Mouse (Mus musculus) liver, embryonic 11.5 days (tissue): ENCODE data around the gene Tpm3. TPM values are rescaled to one million over a fixed set of nuclear protein-coding genes. Genes with fewer than 3 reads are reported as not detected.

Experiments
- ATAC-seq: fragments of 200-750 bp; cut with Nextera tagmentation; replicated peaks from 2 replicates; pipeline ENCODE4 v1.8.0; 2017; ENCODE audit warnings: moderate number of reproducible peaks, mild to moderate bottlenecking, moderate TSS enrichment, moderate library complexity; ENCODE audit not compliant: low FRiP score
- DNase-seq: peaks from one replicate; pipeline ENCODE4 v3.0.0-alpha.2; 2017; ENCODE audit warnings: low spot score
- H3K27ac ChIP-seq: fragments of 300-500 bp; sonication (generic); 2 replicates; pipeline ENCODE4 v1.5.1; 2014; ENCODE audit warnings: mild to moderate bottlenecking, low read depth, low read length, control low read depth
- H3K27me3 ChIP-seq: fragments of 300-500 bp; sonication (generic); replicated peaks from 2 replicates; pipeline ENCODE4 v1.6.1; 2014; ENCODE audit warnings: low read length, mixed read lengths; ENCODE audit not compliant: control insufficient read depth, insufficient read depth
- H3K36me3 ChIP-seq: fragments of 300-500 bp; sonication (generic); 2 replicates; pipeline ENCODE4 v1.6.1; 2014; ENCODE audit warnings: mild to moderate bottlenecking, low read length, moderate library complexity, mixed read lengths; ENCODE audit not compliant: control insufficient read depth, insufficient read depth
- H3K4me1 ChIP-seq: fragments of 300-500 bp; sonication (generic); replicated peaks from 2 replicates; pipeline ENCODE4 v1.6.1; 2014; ENCODE audit warnings: low read length, mixed read lengths; ENCODE audit not compliant: control insufficient read depth, insufficient read depth
- H3K4me2 ChIP-seq: fragments of 300-500 bp; sonication (generic); 2 replicates; pipeline ENCODE4 v1.6.1; 2014; ENCODE audit warnings: mild to moderate bottlenecking, control low read depth, moderate library complexity
- H3K4me3 ChIP-seq: fragments of 300-500 bp; sonication (generic); 2 replicates; pipeline ENCODE4 v1.5.1; 2014; ENCODE audit warnings: low read depth, low read length, control low read depth
- H3K9ac ChIP-seq: fragments of 300-500 bp; sonication (generic); 2 replicates; pipeline ENCODE4 v1.6.1; 2014; ENCODE audit warnings: low read depth, low read length, control low read depth
- H3K9me3 ChIP-seq: fragments of 300-500 bp; sonication (generic); 2 replicates; pipeline ENCODE4 v1.6.1; 2016; ENCODE audit warnings: low read length, inconsistent platforms, mixed read lengths; ENCODE audit not compliant: control insufficient read depth
- WGBS: fragments of 180-500 bp; shearing (Covaris S2); extraction: QIAGEN DNeasy Blood & Tissue Kit; methylation state at CpG from one replicate; pipeline ENCODE4 v1.1.7; 2014; 5-methylcytosine and 5-hydroxymethylcytosine counted together
- microRNA counts: library from miRNA; unstranded; fragments of <30 nt; microRNA quantifications from one replicate; lab custom pipeline; 2015
- microRNA-seq: library from miRNA; unstranded; fragments of <30 nt; microRNA quantifications from one replicate; pipeline ENCODE4, GENCODE M21; 2017; ENCODE audit warnings: borderline number of aligned reads
- polyA plus RNA-seq: library from polyadenylated mRNA; unstranded; fragments of >200 nt; fragmentation: Nextera tagmentation; extraction: Ambion mirVana; gene quantifications from 2 replicates; pipeline ENCODE4 v1.2.1, GENCODE M21; 2014

Gene Tpm3
- polyA plus RNA-seq, 1 experiment from 2014 or later, result 443 TPM

GRCm38 (mm10) chr3:90134993-90135392 is 62.5 kb downstream of the Tpm3 start:
- no peak overlapping the region for H3K4me2 ChIP-seq
- H3K4me3 ChIP-seq, result no peak overlapping the region
- H3K27me3 ChIP-seq, result no peaks in the 10 kb centered on the region
- DNase-seq, result no peak
- no peaks in the 10 kb centered on the region for H3K4me1 ChIP-seq
- ATAC-seq, result no peak
- H3K27ac ChIP-seq, result no peak overlapping the region
- H3K9me3 ChIP-seq, result no peaks in the 10 kb centered on the region
- H3K9ac ChIP-seq, result no peak overlapping the region
- no peaks in the 10 kb centered on the region for H3K36me3 ChIP-seq
- WGBS, result 69% methylated on average over 5 of the region's 5 CpGs

GRCm38 (mm10) chr3:90136660-90137059 is 64.2 kb downstream of the Tpm3 start:
- Histone ChIP-seq H3K27me3 (no peaks in the 10 kb centered on the region), H3K27ac (no peak overlapping the region), H3K36me3 (no peaks in the 10 kb centered on the region), H3K4me3 (no peak overlapping the region), H3K4me2 (no peak overlapping the region), H3K9ac (no peak overlapping the region), H3K9me3 (no peaks in the 10 kb centered on the region), H3K4me1 (no peaks in the 10 kb centered on the region)
- WGBS, result 40% methylated on average over 13 of the region's 13 CpGs
- no peak for ATAC-seq
- no peak for DNase-seq

DNA sequence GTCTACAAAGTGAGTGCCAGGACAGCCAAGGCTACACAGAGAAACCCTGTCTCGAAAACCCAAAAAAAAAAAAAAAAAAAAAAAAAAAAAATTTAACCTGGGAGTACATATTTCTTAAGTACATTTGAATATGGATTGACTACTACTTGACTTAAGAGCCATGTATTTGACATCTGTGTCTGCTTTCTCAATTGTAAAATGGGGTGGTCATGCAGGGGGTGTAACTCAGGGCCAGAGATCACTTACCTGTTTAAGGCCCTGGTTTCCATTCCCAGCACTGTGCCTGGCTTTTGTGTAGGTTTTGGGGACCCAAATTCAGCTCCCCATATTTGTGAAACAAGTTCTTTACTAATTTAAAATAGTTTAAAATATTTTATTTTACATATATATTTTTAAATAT is 65.2 kb downstream of the Tpm3 start:
- WGBS, result no CpG with 5 or more reads among the region's 1 CpGs

DNA sequence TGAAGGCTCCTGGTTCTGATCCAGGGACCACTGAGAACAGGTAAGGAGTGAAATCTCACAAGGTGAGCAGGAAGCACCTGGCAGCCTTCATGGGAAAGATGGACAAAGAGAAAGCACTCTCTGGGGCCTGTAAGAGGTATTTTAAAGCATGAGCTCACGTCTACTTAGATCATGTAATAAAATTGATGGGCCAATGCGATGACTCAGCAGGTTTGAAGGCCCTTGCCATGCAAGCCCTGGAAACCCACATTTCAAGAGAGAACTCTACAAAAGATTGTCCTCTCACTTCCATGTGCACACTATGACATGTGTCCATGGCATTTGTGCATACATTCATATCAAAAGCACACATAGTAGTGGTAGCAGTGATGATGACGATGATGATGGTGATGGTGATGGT is 67.5 kb downstream of the Tpm3 start:
- H3K4me2 ChIP-seq, result no peak overlapping the region
- no peaks in the 10 kb centered on the region for H3K36me3 ChIP-seq
- no peak overlapping the region for H3K4me3 ChIP-seq
- no peak overlapping the region for H3K27ac ChIP-seq
- no peak for ATAC-seq
- no peak overlapping the region for H3K9ac ChIP-seq
- no peaks in the 10 kb centered on the region for H3K4me1 ChIP-seq
- DNase-seq, result no peak
- 95% methylated on average over 3 of the region's 3 CpGs for WGBS
- H3K9me3 ChIP-seq, result no peaks in the 10 kb centered on the region
- no peaks in the 10 kb centered on the region for H3K27me3 ChIP-seq

More for the DNA sequence above, 65.2 kb downstream of the Tpm3 start:
- DNase-seq (no peak), ATAC-seq (no peak)
- Histone ChIP-seq H3K27ac (no peak overlapping the region), H3K4me3 (no peak overlapping the region), H3K4me2 (no peak overlapping the region), H3K27me3 (no peaks in the 10 kb centered on the region), H3K4me1 (no peaks in the 10 kb centered on the region), H3K9ac (no peak overlapping the region), H3K36me3 (no peaks in the 10 kb centered on the region), H3K9me3 (no peaks in the 10 kb centered on the region)

DNA sequence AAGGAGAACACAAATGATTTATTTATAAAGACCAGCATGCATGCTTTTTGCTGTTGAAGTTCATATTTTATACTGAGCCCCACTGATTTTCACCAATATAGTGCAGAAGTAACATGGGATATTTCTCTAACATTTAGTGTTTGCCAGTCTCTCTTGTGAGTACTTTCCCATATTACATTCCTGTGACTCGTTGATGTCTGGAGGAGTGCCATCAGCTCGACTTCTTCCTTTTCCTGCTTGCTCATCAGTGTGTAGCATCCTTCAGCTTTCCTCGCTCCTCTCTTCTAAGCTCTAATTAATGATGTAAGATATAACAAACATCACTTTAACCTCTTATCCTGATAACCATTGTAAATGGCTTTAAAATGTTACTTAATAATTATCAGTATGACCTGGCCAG is 73.0 kb downstream of the Tpm3 start:
- no peaks in the 10 kb centered on the region for H3K36me3 ChIP-seq
- DNase-seq, result no peak
- no peaks in the 10 kb centered on the region for H3K9me3 ChIP-seq
- no peak overlapping the region for H3K4me3 ChIP-seq
- H3K27ac ChIP-seq, result no peak overlapping the region
- WGBS, result 65% methylated on average over 3 of the region's 3 CpGs
- no peak for ATAC-seq
- no peak overlapping the region for H3K4me2 ChIP-seq
- H3K27me3 ChIP-seq, result no peaks in the 10 kb centered on the region
- no peaks in the 10 kb centered on the region for H3K4me1 ChIP-seq
- H3K9ac ChIP-seq, result no peak overlapping the region

DNA sequence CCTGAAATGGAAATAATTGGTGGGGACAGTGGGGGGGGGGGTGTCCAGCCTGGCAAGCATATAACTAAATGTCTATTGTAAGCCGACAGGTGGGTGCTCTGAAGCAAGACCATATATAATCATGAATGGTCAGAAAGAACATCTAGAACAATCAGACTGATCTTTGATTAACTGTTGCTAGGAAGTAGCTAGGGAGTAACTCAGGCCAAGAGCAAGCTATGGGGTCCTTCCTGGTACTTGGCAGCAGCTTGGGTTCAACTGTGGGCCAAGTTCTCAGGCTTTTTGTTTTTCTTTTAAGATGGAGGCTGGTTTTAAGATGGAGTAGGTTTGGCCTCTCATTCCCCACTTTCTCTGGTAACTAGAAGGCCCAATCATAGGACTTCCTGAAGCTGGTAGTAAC is 74.2 kb downstream of the Tpm3 start:
- Histone ChIP-seq H3K9me3 (no peaks in the 10 kb centered on the region), H3K4me1 (no peaks in the 10 kb centered on the region), H3K4me3 (no peak overlapping the region), H3K27me3 (no peaks in the 10 kb centered on the region), H3K4me2 (no peak overlapping the region), H3K27ac (no peak overlapping the region), H3K36me3 (no peaks in the 10 kb centered on the region), H3K9ac (no peak overlapping the region)
- WGBS, result 90% methylated on average over 1 of the region's 1 CpGs
- ATAC-seq (no peak), DNase-seq (no peak)

MicroRNA genes within 50 kb of the gene (microRNA counts, 519-probe panel; counts per million panel counts)
- 5,040 counts per million, percentile 42 among the panel's probes with 10 or more counts for microRNA mmu-miR-190b (lab: Ali Mortazavi, UCI)

Small RNAs within 50 kb of the gene (microRNA-seq; reads per million reads assigned to microRNA genes)
- gene Mir190b, result 15.8 reads per million, percentile 28 among the genes with 10 or more reads in this experiment

Other genes starting within 250 kb of the Tpm3 start
- 3.2 and 3.9 TPM in 2 replicates for gene She, start 241.3 kb upstream of the Tpm3 start, polyA plus RNA-seq
- 0.71 and 1.0 TPM in 2 replicates for gene Il6ra, start 159.5 kb upstream of the Tpm3 start, polyA plus RNA-seq
- 7.7 and 9.1 TPM in 2 replicates for gene Atp8b2, start 109.1 kb upstream of the Tpm3 start, polyA plus RNA-seq
- 187 TPM in 2 replicates for gene Hax1, start 73.9 kb upstream of the Tpm3 start, polyA plus RNA-seq
- gene 4933434E20Rik, start 21.0 kb upstream of the Tpm3 start, polyA plus RNA-seq, result 159 and 173 TPM in 2 replicates
- 220 and 229 TPM in 2 replicates for gene Ubap2l, start 20.0 kb upstream of the Tpm3 start, polyA plus RNA-seq
- 0.34 and 0.49 TPM in 2 replicates for gene Nup210l, start 31.5 kb downstream of the Tpm3 start, polyA plus RNA-seq
- 1,394 and 1,458 TPM in 2 replicates for gene Rps27, start 141.0 kb downstream of the Tpm3 start, polyA plus RNA-seq
- 10.2 and 11.5 TPM in 2 replicates for gene Rab13, start 141.0 kb downstream of the Tpm3 start, polyA plus RNA-seq
- 97.8 and 100.0 TPM in 2 replicates for gene Jtb, start 158.9 kb downstream of the Tpm3 start, polyA plus RNA-seq
- 0.82 and 2.2 TPM in 2 replicates for gene Creb3l4, start 170.9 kb downstream of the Tpm3 start, polyA plus RNA-seq
- 48.7 and 57.5 TPM in 2 replicates for gene Slc39a1, start 175.5 kb downstream of the Tpm3 start, polyA plus RNA-seq
- gene Crtc2, start 181.5 kb downstream of the Tpm3 start, polyA plus RNA-seq, result 12.5 and 14.8 TPM in 2 replicates
- 4.9 and 7.5 TPM in 2 replicates for gene Dennd4b, start 192.5 kb downstream of the Tpm3 start, polyA plus RNA-seq
- gene Gatad2b, start 220.5 kb downstream of the Tpm3 start, polyA plus RNA-seq, result 7.9 and 8.2 TPM in 2 replicates